Mouse (Mus musculus) MEL (cell line): Measurements from ENCODE around the gene Rhcg. TPM values are rescaled to one million over a fixed set of nuclear protein-coding genes. Genes with fewer than 3 reads are reported as not detected.
A peak's percentile ranks its signal among the peaks of the same experiment; 100 is the strongest.

Experiments
- DNase-seq: peaks from one replicate; pipeline ENCODE4 v3.0.0; 2011; ENCODE audit warnings: low read depth, low spot score
- H3K27ac ChIP-seq: 2 replicates; pipeline ENCODE4 v1.5.1; 2012; ENCODE audit warnings: low read depth, mild to moderate bottlenecking, control low read depth, low read length, moderate library complexity; ENCODE audit not compliant: control insufficient read depth
- H3K27me3 ChIP-seq, 2 experiments: fragments of 150-350 bp in 1 of 2; sonication (generic) in 1 of 2; 2 replicates each; pipeline ENCODE4 v1.6.1; 2012; ENCODE audit warnings: low read length in 2 of 2, mild to moderate bottlenecking in 2 of 2, improper control_type of control experiment in 1 of 2, moderate library complexity in 1 of 2; ENCODE audit not compliant: insufficient read depth in 2 of 2, control insufficient read depth in 1 of 2
- H3K36me3 ChIP-seq, 2 experiments: 2 replicates each; pipeline ENCODE4 v1.6.1; 2012 to 2014; ENCODE audit warnings: low read length in 2 of 2, improper control_type of control experiment in 1 of 2, inconsistent platforms in 1 of 2, mild to moderate bottlenecking in 1 of 2; ENCODE audit not compliant: insufficient read depth in 2 of 2, control insufficient read depth in 1 of 2
- H3K4me1 ChIP-seq, 2 experiments: fragments of 150-350 bp in 1 of 2; sonication (generic) in 1 of 2; 2 replicates each; pipeline ENCODE4 v1.6.1; 2012; ENCODE audit warnings: low read length in 2 of 2, improper control_type of control experiment in 1 of 2, mild to moderate bottlenecking in 1 of 2; ENCODE audit not compliant: insufficient read depth in 2 of 2, control insufficient read depth in 1 of 2
- H3K4me3 ChIP-seq, 2 experiments: fragments of 150-350 bp in 1 of 2; sonication (generic) in 1 of 2; 2 replicates each; pipeline ENCODE4 v1.5.1; 2012; ENCODE audit warnings: low read depth in 2 of 2, low read length in 2 of 2, mild to moderate bottlenecking in 2 of 2, moderate library complexity in 2 of 2, control low read depth in 1 of 2, improper control_type of control experiment in 1 of 2; ENCODE audit not compliant: control insufficient read depth in 1 of 2, insufficient read depth in 1 of 2
- H3K79me2 ChIP-seq: 2 replicates; pipeline ENCODE4 v1.6.1; 2012; ENCODE audit warnings: mild to moderate bottlenecking, low read length, moderate library complexity; ENCODE audit not compliant: control insufficient read depth, poor library complexity, insufficient read depth
- H3K9ac ChIP-seq: 2 replicates; pipeline ENCODE4 v1.6.1; 2012; ENCODE audit warnings: low read depth, mild to moderate bottlenecking, control low read depth, low read length, moderate library complexity; ENCODE audit not compliant: control insufficient read depth, poor library complexity, severe bottlenecking
- H3K9me3 ChIP-seq: fragments of 150-350 bp; sonication (generic); replicated peaks from 2 replicates; pipeline ENCODE4 v1.6.1; 2012; ENCODE audit warnings: mild to moderate bottlenecking, low read length, improper control_type of control experiment, moderate library complexity; ENCODE audit not compliant: insufficient read depth
- BHLHE40 ChIP-seq: IDR thresholded peaks from 2 replicates; pipeline ENCODE4 v1.6.1; 2012; ENCODE audit warnings: low read depth, mild to moderate bottlenecking, inconsistent platforms, low read length, improper control_type of control experiment, borderline replicate concordance
- CHD1 ChIP-seq: IDR thresholded peaks from 2 replicates; pipeline ENCODE4 v1.6.1; 2012; ENCODE audit warnings: low read depth, mild to moderate bottlenecking, inconsistent platforms, low read length, improper control_type of control experiment
- CHD2 ChIP-seq: IDR thresholded peaks from 2 replicates; pipeline ENCODE4 v1.6.1; 2011; ENCODE audit warnings: low read length, improper control_type of control experiment
- CTCF ChIP-seq, 3 experiments: IDR thresholded peaks in 2 of 3; conservative IDR thresholded peaks in 1 of 3; 2 replicates each; pipeline ENCODE4 v1.5.1; 2011 to 2012; ENCODE audit warnings: low read length in 3 of 3, low read depth in 2 of 3, mild to moderate bottlenecking in 2 of 3, improper control_type of control experiment in 1 of 3, inconsistent platforms in 1 of 3, mixed read lengths in 1 of 3, moderate library complexity in 1 of 3; ENCODE audit not compliant: control insufficient read depth in 1 of 3, insufficient read depth in 1 of 3, poor library complexity in 1 of 3, severe bottlenecking in 1 of 3
- ELF1 ChIP-seq: IDR thresholded peaks from 2 replicates; pipeline ENCODE4 v1.6.1; 2014; ENCODE audit warnings: low read depth, mild to moderate bottlenecking, inconsistent platforms, low read length, improper control_type of control experiment, moderate library complexity
- EP300 ChIP-seq, 2 experiments: IDR thresholded peaks; 2 replicates each; pipeline ENCODE4 v1.6.1; 2011; ENCODE audit warnings: improper control_type of control experiment in 2 of 2, low read length in 2 of 2, low read depth in 1 of 2, mild to moderate bottlenecking in 1 of 2
- ETS1 ChIP-seq: IDR thresholded peaks from 2 replicates; pipeline ENCODE4 v1.6.1; 2012; ENCODE audit warnings: low read depth, mild to moderate bottlenecking, inconsistent platforms, low read length, improper control_type of control experiment, moderate library complexity
- GATA1 ChIP-seq: IDR thresholded peaks from 2 replicates; pipeline ENCODE4 v1.6.1; 2011; ENCODE audit warnings: low read depth, low read length, improper control_type of control experiment
- JUND ChIP-seq: IDR thresholded peaks from 2 replicates; pipeline ENCODE4 v1.6.1; 2011; ENCODE audit warnings: low read depth, mild to moderate bottlenecking, improper control_type of control experiment, low read length
- MAFK ChIP-seq: IDR thresholded peaks from 2 replicates; pipeline ENCODE4 v1.6.1; 2011; ENCODE audit warnings: low read depth, mild to moderate bottlenecking, low read length, improper control_type of control experiment, borderline replicate concordance
- MAX ChIP-seq: IDR thresholded peaks from 2 replicates; pipeline ENCODE4 v1.6.1; 2011; ENCODE audit warnings: low read length, improper control_type of control experiment
- MEF2A ChIP-seq: IDR thresholded peaks from 2 replicates; pipeline ENCODE4 v1.6.1; 2014; ENCODE audit warnings: low read depth, mild to moderate bottlenecking, inconsistent platforms, low read length, improper control_type of control experiment; ENCODE audit not compliant: poor library complexity, insufficient replicate concordance, severe bottlenecking; ENCODE audit errors: extremely low read depth
- MXI1 ChIP-seq: IDR thresholded peaks from 2 replicates; pipeline ENCODE4 v1.6.1; 2011; ENCODE audit warnings: mild to moderate bottlenecking, low read depth, low read length, improper control_type of control experiment
- MYB ChIP-seq: IDR thresholded peaks from 2 replicates; pipeline ENCODE4 v1.6.1; 2011; ENCODE audit warnings: mild to moderate bottlenecking, low read depth, low read length, improper control_type of control experiment
- MYC ChIP-seq: IDR thresholded peaks from 2 replicates; pipeline ENCODE4 v1.6.1; 2011; ENCODE audit warnings: low read depth, mild to moderate bottlenecking, low read length, improper control_type of control experiment, moderate library complexity
- NRF1 ChIP-seq: IDR thresholded peaks from 2 replicates; pipeline ENCODE4 v1.6.1; 2014; ENCODE audit warnings: low read depth, mild to moderate bottlenecking, inconsistent platforms, low read length, improper control_type of control experiment, moderate library complexity; ENCODE audit not compliant: poor library complexity, insufficient read depth, severe bottlenecking
- POLR2AphosphoS5 ChIP-seq: IDR thresholded peaks from 2 replicates; pipeline ENCODE4 v1.6.1; 2012; ENCODE audit warnings: low read depth, borderline replicate concordance, mild to moderate bottlenecking, inconsistent platforms, low read length, moderate library complexity, mixed read lengths
- RCOR1 ChIP-seq: IDR thresholded peaks from 2 replicates; pipeline ENCODE4 v1.6.1; 2012; ENCODE audit warnings: low read depth, mild to moderate bottlenecking, inconsistent platforms, low read length, improper control_type of control experiment
- SIN3A ChIP-seq: IDR thresholded peaks from 2 replicates; pipeline ENCODE4 v1.6.1; 2012; ENCODE audit warnings: low read length, improper control_type of control experiment, inconsistent platforms
- TAL1 ChIP-seq: IDR thresholded peaks from 2 replicates; pipeline ENCODE4 v1.6.1; 2012; ENCODE audit warnings: mild to moderate bottlenecking, inconsistent platforms, low read length, moderate library complexity, mixed read lengths
- TCF12 ChIP-seq: IDR thresholded peaks from 2 replicates; pipeline ENCODE4 v1.6.1; 2014; ENCODE audit warnings: low read depth, mild to moderate bottlenecking, inconsistent platforms, low read length, improper control_type of control experiment, moderate library complexity
- UBTF ChIP-seq: IDR thresholded peaks from 2 replicates; pipeline ENCODE4 v1.6.1; 2012; ENCODE audit warnings: low read depth, mild to moderate bottlenecking, inconsistent platforms, low read length, improper control_type of control experiment, moderate library complexity, borderline replicate concordance; ENCODE audit not compliant: insufficient read depth
- USF2 ChIP-seq, 2 experiments: IDR thresholded peaks; 2 replicates each; pipeline ENCODE4 v1.6.1; 2011 to 2012; ENCODE audit warnings: improper control_type of control experiment in 2 of 2, low read length in 2 of 2, borderline replicate concordance in 1 of 2, inconsistent platforms in 1 of 2, low read depth in 1 of 2, mild to moderate bottlenecking in 1 of 2; ENCODE audit not compliant: insufficient read depth in 1 of 2
- ZC3H11A ChIP-seq: IDR thresholded peaks from 2 replicates; pipeline ENCODE4 v1.6.1; 2012; ENCODE audit warnings: low read depth, mild to moderate bottlenecking, inconsistent platforms, low read length, improper control_type of control experiment
- ZMIZ1 ChIP-seq: IDR thresholded peaks from 2 replicates; pipeline ENCODE4 v1.6.1; 2012; ENCODE audit warnings: low read depth, mild to moderate bottlenecking, inconsistent platforms, low read length, improper control_type of control experiment, moderate library complexity
- ZNF384 ChIP-seq: IDR thresholded peaks from 2 replicates; pipeline ENCODE4 v1.6.1; 2012; ENCODE audit warnings: low read depth, mild to moderate bottlenecking, inconsistent platforms, low read length, improper control_type of control experiment
- polyA plus RNA-seq, 2 experiments: library from polyadenylated mRNA; stranded (reverse) in 1 of 2; unstranded in 1 of 2; fragments of >175 nt in 1 of 2; fragments of >200 nt in 1 of 2; gene quantifications; 2 replicates each; pipeline versions ENCODE4 v1.2.1 to v1.2.4; 2012; ENCODE audit warnings: low replicate concordance in 2 of 2, low read depth in 1 of 2; ENCODE audit not compliant: insufficient read length in 2 of 2, insufficient read depth in 1 of 2, missing spikeins in 1 of 2
- total RNA-seq: library from RNA; depleted of rRNA; stranded (reverse); fragments of 300-350 nt; gene quantifications from 2 replicates; pipeline ENCODE4 v1.2.3, GENCODE M21; 2012

Rhcg gene
- total and polyA plus RNA-seq, 3 experiments, result not detected

GRCm38 (mm10) chr7:79659578-79660290 is 42.3 kb upstream of the Rhcg start, which contains the start of gene Ticrr (continued):
- TF ChIP-seq RCOR1, result no peak
- peak; percentile 91 for TF ChIP-seq ELF1
- no peak; the same call in 1 of the 2 replicates for TF ChIP-seq TCF12

- no peaks in the 10 kb centered on the region for H3K79me2 ChIP-seq
- no peak overlapping the region for H3K9ac ChIP-seq
- TF ChIP-seq BHLHE40, result no peak
- TF ChIP-seq ELF1, result no peak
- no peak for TF ChIP-seq CHD2
- TF ChIP-seq UBTF, result no peak
- TF ChIP-seq MYC, result no peak
- TF ChIP-seq POLR2AphosphoS5, result no peak
- TF ChIP-seq ETS1, result no peak
- TF ChIP-seq ZNF384, result no peak
- TF ChIP-seq MXI1, result no peak
- no peak for TF ChIP-seq USF2 (IDR thresholded peaks at IDR 0.05; ENCODE audit: borderline replicate concordance in 1 of 2, insufficient read depth in 1 of 2, low read depth in 1 of 2, low read length in 2 of 2)
- no peak for TF ChIP-seq MYB
- no peak for TF ChIP-seq JUND
- no peak for TF ChIP-seq EP300 (IDR thresholded peaks at IDR 0.05; ENCODE audit: low read depth in 1 of 2, low read length in 2 of 2)
- TF ChIP-seq SIN3A, result no peak
- TF ChIP-seq, all 39 proteins: peak for 0
- no peaks in the 10 kb centered on the region for H3K9me3 ChIP-seq
- no peaks in the 10 kb centered on the region for H3K36me3 ChIP-seq
- no peak overlapping the region for H3K27ac ChIP-seq
- H3K27me3 ChIP-seq, result peaks cover 1 to 7% of the 10 kb centered on the region in 2 experiments; a peak in 3 of 4 replicates
- H3K4me3 ChIP-seq, result no peak overlapping the region
- DNase-seq, result no peak
- H3K4me1 ChIP-seq, result no peaks in the 10 kb centered on the region
Measured at GRCm38 (mm10) chr7:79654586-79654985, 37.1 kb upstream of the Rhcg start.

GRCm38 (mm10) chr7:79654185-79654584 is 36.7 kb upstream of the Rhcg start:
- DNase-seq, result no peak
- H3K4me3 ChIP-seq, result no peak overlapping the region
- H3K79me2 ChIP-seq, result no peaks in the 10 kb centered on the region
- H3K4me1 ChIP-seq, result no peaks in the 10 kb centered on the region
- H3K36me3 ChIP-seq, result no peaks in the 10 kb centered on the region
- no peak overlapping the region for H3K27ac ChIP-seq
- no peak overlapping the region for H3K9ac ChIP-seq
- H3K27me3 ChIP-seq, result peaks cover 1 to 7% of the 10 kb centered on the region in 2 experiments; a peak in 3 of 4 replicates
- H3K9me3 ChIP-seq, result no peaks in the 10 kb centered on the region
- no peak for TF ChIP-seq CHD1
- no peak for TF ChIP-seq ZC3H11A
- TF ChIP-seq TCF12, result no peak
- no peak for TF ChIP-seq GATA1
- no peak for TF ChIP-seq ZMIZ1
- no peak for TF ChIP-seq ELF1
- TF ChIP-seq MXI1, result no peak
- no peak for TF ChIP-seq TAL1
- TF ChIP-seq MEF2A, result no peak
- no peak for TF ChIP-seq CHD2
- TF ChIP-seq NRF1, result no peak
- no peak for TF ChIP-seq UBTF
- TF ChIP-seq POLR2AphosphoS5, result no peak
- no peak for TF ChIP-seq MYC
- TF ChIP-seq MAFK, result no peak
- no peak for TF ChIP-seq CTCF (IDR thresholded peaks at IDR 0.05 in 2 of 3, conservative IDR thresholded peaks at IDR 0.05 in 1 of 3; ENCODE audit: control insufficient read depth in 1 of 3, insufficient read depth in 1 of 3, low read depth in 2 of 3, low read length in 3 of 3, poor library complexity in 1 of 3, severe bottlenecking in 1 of 3)
- no peak for TF ChIP-seq USF2 (IDR thresholded peaks at IDR 0.05; ENCODE audit: borderline replicate concordance in 1 of 2, insufficient read depth in 1 of 2, low read depth in 1 of 2, low read length in 2 of 2)
- TF ChIP-seq MAX, result no peak
